Mouse (Mus musculus): ENCODE measurements around the gene Gm16223. TPM values are rescaled to one million over a fixed set of nuclear protein-coding genes. Genes with fewer than 3 reads are reported as not detected.

The Gm16223 gene
- total RNA-seq, 2 experiments from 2014 or later, result not detected

- ATAC-seq (replicated peaks; ENCODE audit: low FRiP score, low TSS enrichment, poor library complexity, severe bottlenecking), result no peak
Observed at GRCm38 (mm10) chr5:42211554-42212338, 144.0 kb downstream of the Gm16223 start.

GRCm38 (mm10) chr5:42212353-42212752 lies 144.6 kb downstream of the Gm16223 start:
- no peak for ATAC-seq (replicated peaks; ENCODE audit: low FRiP score, low TSS enrichment, poor library complexity, severe bottlenecking)

GRCm38 (mm10) chr5:42224840-42225239 lies 157.1 kb downstream of the Gm16223 start:
- no peak for ATAC-seq (replicated peaks; ENCODE audit: low FRiP score, low TSS enrichment, poor library complexity, severe bottlenecking)

GRCm38 (mm10) chr5:42228631-42229030 lies 160.9 kb downstream of the Gm16223 start:
- ATAC-seq (replicated peaks; ENCODE audit: low FRiP score, low TSS enrichment, poor library complexity, severe bottlenecking), result no peak

GRCm38 (mm10) chr5:42239291-42239690 lies 171.5 kb downstream of the Gm16223 start:
- ATAC-seq (replicated peaks; ENCODE audit: low FRiP score, low TSS enrichment, poor library complexity, severe bottlenecking), result no peak

GRCm38 (mm10) chr5:42239806-42240205 lies 172.0 kb downstream of the Gm16223 start:
- ATAC-seq (replicated peaks; ENCODE audit: low FRiP score, low TSS enrichment, poor library complexity, severe bottlenecking), result no peak

- no peak for ATAC-seq (replicated peaks; ENCODE audit: low FRiP score, low TSS enrichment, poor library complexity, severe bottlenecking)
Observed at GRCm38 (mm10) chr5:42250376-42250775, 182.6 kb downstream of the Gm16223 start.

Other genes starting within 250 kb of the Gm16223 start
- 31.9 and 35.3 TPM in 2 replicates for gene Bod1l, start 223.6 kb upstream of the Gm16223 start, total RNA-seq (2014; fragmentation: Nextera tagmentation)
- gene Bod1l, start 223.6 kb upstream of the Gm16223 start, total RNA-seq (2017), result 51.8 and 56.4 TPM in 2 replicates

All from megakaryocyte-erythroid progenitor cell, adult 5-6 weeks (primary cell).